Mouse (Mus musculus): Measurements from ENCODE around the gene Cxcr4.

DNA sequence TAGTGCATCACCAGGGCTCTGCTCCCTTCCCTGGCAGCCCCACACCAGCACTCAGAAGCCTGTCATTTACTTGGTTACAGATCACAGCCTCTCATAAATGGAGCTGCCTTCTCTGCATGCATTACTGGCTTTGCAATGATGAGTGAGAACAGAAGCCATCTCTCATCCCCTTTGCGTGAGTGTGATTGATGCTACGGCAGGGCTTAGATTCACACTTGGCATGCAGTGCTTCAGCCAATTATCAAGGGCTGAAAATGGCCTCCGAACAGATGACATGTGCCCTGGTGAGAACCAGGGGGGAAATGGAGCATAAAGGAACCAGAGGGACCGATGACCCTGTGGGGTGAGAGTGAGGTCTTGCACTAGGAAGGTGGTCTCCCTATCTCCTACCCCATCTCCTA lies 47.6 kb upstream of the Cxcr4 start:
- TF ChIP-seq CTCF (IDR thresholded peaks at IDR 0.05 in 2 of 3, conservative IDR thresholded peaks at IDR 0.05 in 1 of 3; ENCODE audit: control insufficient read depth in 1 of 3, insufficient read depth in 1 of 3, low read depth in 2 of 3, low read length in 3 of 3, poor library complexity in 1 of 3, severe bottlenecking in 1 of 3) (no peak), NRF1 (IDR thresholded peaks at IDR 0.05; ENCODE audit: insufficient read depth, low read depth, low read length, poor library complexity, severe bottlenecking) (no peak), CHD2 (IDR thresholded peaks at IDR 0.05; ENCODE audit: low read length) (no peak), POLR2A (IDR thresholded peaks at IDR 0.05; ENCODE audit: control insufficient read depth in 1 of 2, insufficient read depth in 1 of 2, low read depth in 1 of 2, low read length in 2 of 2, poor library complexity in 1 of 2) (no peak), POLR2AphosphoS5 (IDR thresholded peaks at IDR 0.05; ENCODE audit: borderline replicate concordance, low read depth, low read length) (no peak), ELF1 (IDR thresholded peaks at IDR 0.05; ENCODE audit: low read depth, low read length) (no peak), EP300 (IDR thresholded peaks at IDR 0.05; ENCODE audit: low read depth in 1 of 2, low read length in 2 of 2) (no peak)

All from MEL (cell line).